Mouse (Mus musculus) granulocyte monocyte progenitor cell, adult 5-6 weeks (primary cell): Measurements from ENCODE around the gene Plac9b. TPM values are rescaled to one million over a fixed set of nuclear protein-coding genes. Genes with fewer than 3 reads are reported as not detected.

Source experiments
- total RNA-seq, 2 experiments: library from RNA; stranded (forward) in 1 of 2; stranded (reverse) in 1 of 2; fragments of 200-712, 200-1000 nt in 1 of 2; fragments of >200 nt in 1 of 2; fragmentation: Nextera tagmentation in 1 of 2; gene quantifications; 2 replicates each; pipeline ENCODE4 v1.2.3; 2014 to 2017

Plac9b gene
- total RNA-seq, 2 experiments from 2014 or later, result not detected

Other genes with a start within 250 kb of the Plac9b start
- not detected in 2 replicates for gene Cphx1, start 244.2 kb downstream of the Plac9b start, total RNA-seq (2014; fragmentation: Nextera tagmentation)
- not detected in 2 replicates for gene Cphx1, start 244.2 kb downstream of the Plac9b start, total RNA-seq (2017)
- not detected in 2 replicates for gene Duxbl1, start 203.9 kb downstream of the Plac9b start, total RNA-seq (2014; fragmentation: Nextera tagmentation)
- gene Duxbl1, start 203.9 kb downstream of the Plac9b start, total RNA-seq (2017), result not detected in 2 replicates
- not detected in 2 replicates for gene Gm9780, start 139.8 kb downstream of the Plac9b start, total RNA-seq (2014; fragmentation: Nextera tagmentation)
- not detected in 2 replicates for gene Gm9780, start 139.8 kb downstream of the Plac9b start, total RNA-seq (2017)
- 20.9 and 37.8 TPM in 2 replicates for gene Tmem254c, start 115.1 kb downstream of the Plac9b start, total RNA-seq (2014; fragmentation: Nextera tagmentation)
- gene Tmem254c, start 115.1 kb downstream of the Plac9b start, total RNA-seq (2017), result 28.1 and 32.1 TPM in 2 replicates
- gene Cphx2, start 101.0 kb downstream of the Plac9b start, total RNA-seq (2014; fragmentation: Nextera tagmentation), result not detected in 2 replicates
- gene Cphx2, start 101.0 kb downstream of the Plac9b start, total RNA-seq (2017), result not detected in 2 replicates
- gene Cphx3, start 100.2 kb downstream of the Plac9b start, total RNA-seq (2014; fragmentation: Nextera tagmentation), result not detected in 2 replicates
- not detected in 2 replicates for gene Cphx3, start 100.2 kb downstream of the Plac9b start, total RNA-seq (2017)
- not detected in 2 replicates for gene Duxbl2, start 64.1 kb downstream of the Plac9b start, total RNA-seq (2014; fragmentation: Nextera tagmentation)
- not detected in 2 replicates for gene Duxbl2, start 64.1 kb downstream of the Plac9b start, total RNA-seq (2017)
- 19.6 and 36.4 TPM in 2 replicates for gene Tmem254b, start 24.6 kb upstream of the Plac9b start, total RNA-seq (2014; fragmentation: Nextera tagmentation)
- 10.7 and 11.6 TPM in 2 replicates for gene Tmem254b, start 24.6 kb upstream of the Plac9b start, total RNA-seq (2017)
- gene Duxbl3, start 75.5 kb upstream of the Plac9b start, total RNA-seq (2014; fragmentation: Nextera tagmentation), result not detected in 2 replicates
- gene Duxbl3, start 75.5 kb upstream of the Plac9b start, total RNA-seq (2017), result not detected in 2 replicates